Mouse (Mus musculus) bone marrow, adult 2 months (tissue): ENCODE measurements at regions not wholly inside any gene's neighbourhood (a gene's known extent, or its start where the extent isn't known, plus 50 kb on each side); places are given as distances from the start of the nearest gene placed in this dataset.

Experiments used
- CTCF ChIP-seq: fragments of 200-500 bp; IDR thresholded peaks from 2 replicates; pipeline ENCODE4 v1.5.1; 2011; ENCODE audit warnings: low read length, control low read depth; ENCODE audit not compliant: control insufficient read depth, insufficient read depth
- POLR2A ChIP-seq: fragments of 200-500 bp; IDR thresholded peaks from 2 replicates; pipeline ENCODE4 v1.6.1; 2011; ENCODE audit warnings: low read depth, mild to moderate bottlenecking, control low read depth, low read length, borderline replicate concordance; ENCODE audit not compliant: control insufficient read depth

GRCm38 (mm10) chr14:76819690-76820089 is 216.9 kb upstream of the Ccdc122 start:
- no peak for TF ChIP-seq CTCF
- TF ChIP-seq POLR2A = no peak
